Mouse (Mus musculus): ENCODE data around the gene Zfp3. TPM values are rescaled to one million over a fixed set of nuclear protein-coding genes. Genes with fewer than 3 reads are reported as not detected.
A peak's percentile ranks its signal among the peaks of the same experiment; 100 is the strongest.

Gene Zfp3
- total RNA-seq (2021), result 10 to 100 TPM; 16.4 to 17.2 TPM

DNA sequence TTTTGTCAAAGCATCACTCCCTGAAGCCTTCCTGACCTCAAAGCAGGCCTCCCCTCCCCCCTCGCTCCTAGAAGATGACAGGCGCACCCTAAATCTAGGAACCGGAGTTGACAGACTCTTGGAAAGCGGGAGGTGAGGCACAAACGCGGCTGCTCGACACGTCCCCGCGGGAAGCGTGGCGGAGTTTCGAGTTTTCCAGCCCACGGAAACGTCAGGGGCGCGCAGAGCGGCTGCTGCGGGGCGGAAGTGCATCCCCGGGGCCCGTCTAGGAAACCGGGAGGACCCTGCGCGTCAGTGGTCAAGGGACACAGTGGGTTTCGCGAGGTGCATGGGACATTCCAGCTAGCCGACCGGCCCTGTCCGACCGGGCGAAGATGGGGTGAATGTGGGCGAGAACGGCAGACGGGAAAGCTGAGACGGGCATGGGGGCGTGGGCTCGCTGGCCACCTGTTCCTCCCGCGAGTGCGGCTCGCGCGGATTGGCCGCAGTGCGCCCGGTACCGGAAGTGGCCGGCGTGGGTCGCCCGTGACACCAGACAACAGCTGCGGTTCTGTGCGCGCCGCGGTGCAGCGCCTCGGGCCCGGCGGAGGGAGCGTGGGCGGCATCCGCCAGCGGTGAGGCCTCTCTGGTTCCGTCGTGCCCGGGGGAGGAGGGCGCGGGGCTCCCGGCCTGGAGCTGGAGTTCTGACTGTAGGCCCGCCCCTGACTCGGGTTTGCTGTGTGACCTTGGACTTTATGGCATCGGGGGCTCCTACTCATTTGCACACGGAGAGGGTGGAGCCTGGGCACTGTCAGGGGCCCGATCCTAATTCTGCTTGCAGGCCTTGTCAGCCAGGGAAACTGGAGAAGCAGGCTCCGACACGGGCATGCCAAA, at the start of gene Zfp3:
Gene Zfp3 (plus strand): TSS at position 274 of the 873 bp plus-strand sequence.
- DNase-seq (ENCODE audit: low spot score in 2 of 2), result peak; percentile 88
- intact Hi-C loops (cut with DNase I), result no loop called here

GRCm38 (mm10) chr11:70715832-70716231, 48.2 kb upstream of the Zfp3 start:
- intact Hi-C loops (cut with DNase I), result no loop called here
- DNase-seq (ENCODE audit: low spot score in 2 of 2), result no peak

- intact Hi-C loops (cut with DNase I), result no loop called here
These were observed 45.5 kb upstream of the Zfp3 start for GRCm38 (mm10) chr11:70718481-70718880.

DNA sequence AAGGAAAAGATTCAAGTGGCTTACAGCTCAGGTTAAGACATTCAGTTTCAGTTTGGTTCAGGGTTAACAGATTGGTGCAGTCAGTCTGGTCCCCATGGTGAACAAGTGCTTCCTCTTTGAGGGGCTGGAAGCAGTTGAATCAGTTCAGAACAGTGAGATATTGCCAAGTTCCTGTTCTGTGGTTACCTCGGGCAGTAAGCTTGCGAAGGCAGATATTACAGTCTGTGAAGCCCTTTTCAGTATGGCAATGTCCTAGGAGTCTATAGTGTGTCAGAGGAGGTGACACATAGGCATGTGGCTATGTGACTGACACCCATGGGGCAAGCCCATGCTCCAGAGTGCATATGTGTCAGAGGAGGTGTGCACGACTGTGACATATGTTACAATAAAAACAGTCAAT, 43.4 kb upstream of the Zfp3 start:
- intact Hi-C loops (cut with DNase I), result no loop called here
- DNase-seq (ENCODE audit: low spot score in 2 of 2), result no peak

More at GRCm38 (mm10) chr11:70718481-70718880, 45.5 kb upstream of the Zfp3 start:
- no peak for DNase-seq (ENCODE audit: low spot score in 2 of 2)

DNA sequence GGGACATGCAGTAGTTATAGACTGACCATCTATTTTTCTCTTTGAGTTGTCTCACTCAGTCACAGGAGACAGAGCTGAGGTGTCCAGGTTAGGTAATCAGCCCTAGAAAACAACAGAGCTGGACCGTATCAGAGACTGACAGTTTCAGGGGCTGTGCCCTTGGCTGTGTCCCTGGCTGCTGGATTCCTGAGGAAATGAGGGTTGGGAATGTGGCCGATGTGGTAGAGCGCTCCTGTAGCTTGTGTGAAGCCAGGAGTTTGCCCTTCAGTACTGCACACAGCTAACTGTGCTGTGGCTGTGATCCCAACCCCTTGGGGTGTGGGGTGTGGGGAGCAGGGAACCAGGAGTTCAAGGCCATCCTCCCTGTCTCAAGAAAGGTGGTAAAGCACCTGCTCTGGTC, 42.9 kb upstream of the Zfp3 start:
- no peak for DNase-seq (ENCODE audit: low spot score in 2 of 2)
- intact Hi-C loops (cut with DNase I), result no loop called here

GRCm38 (mm10) chr11:70724706-70725105, 39.3 kb upstream of the Zfp3 start:
- intact Hi-C loops (cut with DNase I), result no loop called here
- no peak for DNase-seq (ENCODE audit: low spot score in 2 of 2)

- intact Hi-C loops (cut with DNase I), result no loop called here
- no peak for DNase-seq (ENCODE audit: low spot score in 2 of 2)
These were observed 37.4 kb upstream of the Zfp3 start for GRCm38 (mm10) chr11:70726585-70726984.

- intact Hi-C loops (cut with DNase I), result no loop called here
- DNase-seq (ENCODE audit: low spot score in 2 of 2), result no peak
These were observed 36.6 kb upstream of the Zfp3 start for GRCm38 (mm10) chr11:70727385-70727784.

- no peak for DNase-seq (ENCODE audit: low spot score in 2 of 2)
- intact Hi-C loops (cut with DNase I), result no loop called here
These were observed 33.5 kb upstream of the Zfp3 start for GRCm38 (mm10) chr11:70730427-70731038.

- intact Hi-C loops (cut with DNase I), result no loop called here
- peak; percentile 39 to 79 for DNase-seq (ENCODE audit: low spot score in 2 of 2)
These were observed 32.8 kb upstream of the Zfp3 start for GRCm38 (mm10) chr11:70731178-70731577.

DNA sequence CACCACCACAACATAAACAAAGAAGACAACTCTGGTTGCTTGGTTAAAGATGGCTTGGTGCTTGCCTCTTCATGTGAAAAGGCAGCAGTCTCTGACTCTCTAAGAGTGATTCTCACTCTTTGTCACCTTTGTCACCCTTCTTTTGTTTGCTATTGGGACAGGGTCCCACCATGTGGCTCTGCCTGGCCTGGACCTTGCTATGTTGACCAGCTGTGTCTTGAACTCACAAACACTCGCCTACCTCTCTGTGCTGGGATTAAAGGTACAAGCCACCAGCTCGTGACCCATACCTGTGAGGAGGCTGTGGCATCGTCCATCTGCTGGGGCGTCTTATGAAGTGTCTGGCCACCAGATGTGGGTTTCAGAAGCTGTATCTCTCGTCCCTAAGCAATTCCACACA, 30.8 kb upstream of the Zfp3 start:
- intact Hi-C loops (cut with DNase I), result no loop called here

DNA sequence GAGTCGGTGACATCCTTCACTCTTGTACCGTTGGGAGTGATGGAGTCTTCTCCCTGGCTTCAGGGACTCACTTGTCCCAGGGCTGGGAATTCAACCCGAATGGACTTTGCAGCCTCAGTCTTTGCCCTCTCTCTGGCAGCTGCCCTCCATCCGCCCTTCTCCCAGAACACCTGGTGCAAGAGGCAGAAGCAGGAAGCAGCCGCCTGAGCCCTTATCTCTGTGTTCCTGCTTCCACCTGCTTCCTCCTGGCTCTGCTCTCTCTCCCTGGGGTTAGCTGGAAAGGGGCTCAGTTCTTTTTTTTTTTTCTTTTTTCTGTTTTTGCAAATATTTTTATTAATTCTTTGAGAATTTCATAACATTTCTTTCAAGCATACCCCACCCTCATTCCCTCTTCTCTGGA, 26.3 kb upstream of the Zfp3 start:
- DNase-seq (ENCODE audit: low spot score in 2 of 2), result no peak

More for the DNA sequence above, 30.8 kb upstream of the Zfp3 start:
- DNase-seq (ENCODE audit: low spot score in 2 of 2), result no peak

DNA sequence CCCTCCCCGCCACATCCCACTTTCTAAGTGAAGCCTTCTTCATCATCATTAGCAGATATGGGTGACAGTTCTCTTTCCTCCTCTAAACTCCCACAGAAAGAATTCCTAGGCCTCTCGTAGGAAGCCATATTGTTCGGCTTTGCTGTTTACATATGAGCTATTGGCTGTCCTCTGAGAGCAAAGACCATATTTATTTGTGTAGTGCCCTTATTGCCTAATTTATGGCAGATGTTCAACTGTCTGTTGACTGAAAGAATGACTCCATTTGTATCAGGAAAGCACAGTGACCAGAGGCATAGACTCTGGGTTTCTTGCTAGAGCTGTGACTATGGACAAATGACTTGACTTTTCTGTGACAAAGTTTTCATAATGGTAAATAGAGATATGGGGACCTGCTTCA, 22.4 kb upstream of the Zfp3 start:
- intact Hi-C loops (cut with DNase I), result no loop called here
- DNase-seq (ENCODE audit: low spot score in 2 of 2), result no peak

More for the DNA sequence above, 26.3 kb upstream of the Zfp3 start:
- intact Hi-C loops (cut with DNase I), result no loop called here

DNA sequence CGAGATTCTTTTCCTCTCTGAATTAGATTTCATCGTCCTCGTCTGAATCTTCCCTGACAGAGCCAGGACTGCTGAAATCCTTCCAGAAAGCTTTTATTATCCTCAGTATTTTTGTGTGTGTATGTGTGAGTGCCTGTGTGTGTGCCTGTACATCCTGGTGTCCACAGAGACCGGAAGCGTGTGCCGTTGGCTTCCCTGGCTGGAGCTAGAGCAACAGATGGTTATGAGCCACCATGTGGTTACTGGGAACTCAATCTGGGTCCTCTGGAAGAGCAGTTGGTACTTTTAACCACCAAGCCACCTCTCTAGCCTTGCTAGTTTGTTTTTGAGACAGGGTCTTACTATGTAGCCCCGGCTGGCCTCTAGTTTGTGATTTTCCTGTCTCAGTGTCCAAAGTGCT, 21.9 kb upstream of the Zfp3 start:
- intact Hi-C loops (cut with DNase I), result no loop called here
- no peak for DNase-seq (ENCODE audit: low spot score in 2 of 2)

DNA sequence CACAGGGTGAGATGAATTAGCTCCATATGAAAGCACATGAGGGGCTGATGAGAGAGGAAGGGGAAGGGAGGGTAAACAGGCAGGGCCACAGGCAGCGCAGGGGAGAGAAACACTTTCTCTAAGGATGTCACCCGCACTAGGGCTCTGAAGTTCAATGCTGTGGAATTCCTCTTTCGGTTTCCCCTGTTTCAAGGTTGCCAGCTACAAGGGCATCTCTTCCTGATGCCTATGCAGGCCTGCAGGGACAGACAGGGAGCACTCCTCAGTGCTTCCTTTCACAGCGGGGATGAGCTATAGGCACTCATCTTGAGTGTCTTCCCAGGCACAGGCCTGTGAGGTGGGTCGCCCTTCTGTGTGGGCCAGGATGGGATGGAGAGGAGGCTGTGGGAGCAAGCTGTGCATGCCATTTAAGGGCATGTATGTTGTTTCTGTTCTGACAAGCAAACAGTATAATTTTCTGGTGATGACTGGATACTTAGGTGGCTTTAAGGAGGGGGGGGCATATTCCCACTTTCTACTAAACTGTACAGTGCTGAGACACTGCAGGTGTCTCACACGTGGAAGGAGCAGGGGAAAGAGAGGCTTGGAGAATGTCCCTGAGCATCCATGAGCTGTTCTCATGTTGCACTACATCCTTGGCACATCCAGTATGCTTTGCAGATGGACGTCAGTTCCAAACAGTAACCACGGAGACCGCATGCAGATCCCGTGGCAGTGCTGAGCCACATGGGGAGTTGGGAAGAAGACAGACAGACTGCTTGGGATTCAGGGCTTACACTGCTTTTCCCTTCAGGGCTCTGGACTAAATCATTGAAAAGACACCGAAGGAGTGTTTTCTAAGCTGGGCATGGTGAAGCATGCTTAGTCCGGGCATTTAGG, 21.2 kb upstream of the Zfp3 start:
- intact Hi-C loops (cut with DNase I), result no loop called here
- peak in 1 of 2 experiments; percentile 27 for DNase-seq (ENCODE audit: low spot score in 2 of 2)

- no peak for DNase-seq (ENCODE audit: low spot score in 2 of 2)
- intact Hi-C loops (cut with DNase I), result no loop called here
These were observed 18.4 kb upstream of the Zfp3 start for GRCm38 (mm10) chr11:70745636-70746035.

- intact Hi-C loops (cut with DNase I), result no loop called here
- no peak for DNase-seq (ENCODE audit: low spot score in 2 of 2)
These were observed 16.0 kb upstream of the Zfp3 start for GRCm38 (mm10) chr11:70747876-70748545.

DNA sequence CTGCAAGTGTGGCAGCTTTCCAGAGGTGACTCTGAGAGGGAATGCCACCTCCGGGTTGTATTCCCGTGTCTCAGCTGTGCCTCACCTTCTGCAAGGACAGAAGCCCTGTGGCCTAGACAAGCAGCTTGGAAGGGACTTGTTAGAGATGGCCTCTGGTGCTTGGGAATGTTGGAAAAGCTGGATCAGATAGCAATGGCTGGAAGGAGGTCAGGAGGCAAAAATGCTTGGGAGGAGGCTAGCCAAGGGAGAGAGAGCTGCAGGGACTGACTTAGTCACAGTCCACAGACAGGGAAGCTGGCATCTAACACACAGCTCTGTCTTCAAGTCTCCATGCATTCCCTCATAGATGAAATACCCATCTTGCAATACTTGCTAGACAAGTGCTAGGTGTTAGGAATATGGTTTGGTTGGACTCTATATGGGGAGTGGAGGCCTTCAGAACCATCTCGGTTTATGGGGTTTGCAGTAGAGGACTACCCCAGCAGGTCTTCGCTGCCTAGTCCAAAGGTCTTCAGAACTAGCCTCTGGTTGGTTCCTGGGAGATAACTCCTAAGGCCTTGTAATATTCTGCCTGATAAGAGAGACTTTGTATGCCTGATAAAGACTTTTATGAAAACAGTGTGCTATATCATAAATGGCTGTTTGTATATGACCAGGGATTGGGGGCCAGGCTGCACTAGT, 11.5 kb upstream of the Zfp3 start:
- DNase-seq (ENCODE audit: low spot score in 2 of 2), result no peak
- intact Hi-C loops (cut with DNase I), result no loop called here

DNA sequence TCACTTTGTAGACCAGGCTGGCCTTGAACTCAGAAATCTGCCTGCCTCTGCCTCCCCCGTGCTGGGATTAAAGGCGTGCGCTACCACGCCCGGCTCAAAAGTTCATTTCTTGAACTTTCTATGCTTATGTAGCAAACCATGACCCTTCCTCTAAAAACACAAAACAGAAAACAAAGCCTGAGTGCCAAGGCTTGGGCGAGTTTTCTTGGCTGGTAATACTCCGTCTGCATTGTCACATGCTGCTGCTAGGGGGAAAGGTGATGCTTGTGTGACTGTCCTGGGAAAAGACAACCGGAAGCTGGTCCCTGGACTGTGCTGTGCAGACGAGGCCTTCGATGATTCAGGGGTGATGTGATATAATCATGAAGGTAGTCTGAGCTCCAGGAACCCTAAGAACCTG, 10.9 kb upstream of the Zfp3 start:
- intact Hi-C loops (cut with DNase I), result no loop called here
- no peak for DNase-seq (ENCODE audit: low spot score in 2 of 2)

All from left cerebral cortex, postnatal 25 days (tissue).